Mouse (Mus musculus): Measurements from ENCODE around the gene Igflr1.

DNA sequence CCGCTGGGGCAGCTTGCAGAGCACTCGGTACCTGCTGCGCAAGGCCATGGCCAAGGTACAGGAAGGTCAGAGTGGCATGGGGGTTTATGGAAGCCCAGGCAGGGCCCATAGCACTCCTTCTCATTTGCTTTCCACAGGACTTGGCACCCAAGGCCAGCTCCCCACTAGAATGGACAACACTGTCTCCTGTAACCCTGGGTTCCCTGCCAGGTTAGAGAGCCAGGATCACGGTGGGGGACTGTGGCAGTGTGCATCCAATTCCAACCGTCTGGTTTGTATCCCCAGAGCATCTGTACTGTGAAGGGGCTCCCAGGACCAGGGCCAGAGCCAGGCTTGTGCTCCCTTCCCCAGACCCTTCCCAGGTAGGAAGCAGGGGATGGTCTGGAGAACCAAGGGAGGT lies 44.4 kb upstream of the Igflr1 start:
- TF ChIP-seq CTCF (IDR thresholded peaks at IDR 0.05; ENCODE audit: extremely low read depth, insufficient read depth, low read length) (no peak), POLR2A (IDR thresholded peaks at IDR 0.05; ENCODE audit: extremely low read depth, insufficient read depth, low read length) (0 out of 2 replicates have a peak, but pooled peaks have one; percentile 19)
